ENCODE assay signal across 7 mouse cellular contexts in the genomic region with DNA sequence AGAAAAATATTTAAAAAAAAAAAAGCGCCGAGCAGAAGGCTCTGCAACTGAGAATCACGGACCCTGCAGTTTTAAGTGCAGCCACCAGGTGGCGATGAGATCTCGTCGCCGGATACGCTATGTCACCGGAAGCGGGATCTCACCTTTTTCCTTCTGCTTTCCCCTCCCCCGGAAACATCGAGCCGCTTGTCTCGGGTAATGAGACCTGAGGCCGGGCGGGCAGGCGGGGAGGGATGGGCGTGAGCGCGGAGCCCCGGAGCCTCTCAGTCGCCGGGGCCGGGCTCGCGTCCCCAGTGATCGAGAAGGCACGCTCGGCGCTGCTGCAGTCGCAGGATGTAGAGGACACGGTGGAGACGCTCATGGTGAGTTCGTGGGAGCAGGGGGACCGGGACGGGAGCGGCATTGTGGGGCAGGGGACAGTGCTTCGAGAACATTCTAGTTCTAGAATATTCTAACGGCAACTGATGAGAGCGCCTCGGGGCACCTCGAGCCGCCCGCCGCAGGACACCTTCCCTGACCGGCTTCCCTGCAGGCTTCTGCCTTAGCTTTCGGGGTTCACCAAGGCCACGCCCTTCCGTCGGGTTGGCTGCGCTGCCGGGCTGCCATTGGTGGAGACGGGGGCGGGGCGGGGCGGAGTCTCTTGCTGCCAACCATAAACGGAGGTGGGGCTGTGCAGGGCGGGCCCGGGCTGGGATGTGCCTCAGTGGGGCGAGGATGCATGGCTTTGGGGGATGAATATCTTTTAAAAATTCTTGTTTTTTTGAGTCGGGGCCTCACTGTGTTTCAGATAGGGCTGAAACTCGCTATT. TPM values are rescaled to one million over a fixed set of nuclear protein-coding genes. Genes with fewer than 3 reads are reported as not detected.
DNase-seq lines count a peak whose midpoint lies in the region; ATAC-seq lines count a peak whose summit lies in the region.

A gene (plus strand): TSS at position 164 of the 808 bp plus-strand sequence.

- intact Hi-C loops in gastrocnemius, postnatal 36 days (cut with DNase I): no loop called here
- intact Hi-C loops in left cerebral cortex, postnatal 25 days (cut with DNase I): no loop called here

- DNase-seq in adrenal gland, adult 18-20 months (ENCODE audit: low spot score in 2 of 2): peak; percentile 90
- DNase-seq in embryo, embryonic 11 days: peak; percentile 95
- DNase-seq in gastrocnemius, postnatal 36 days: peak; percentile 91 to 95
- peak; percentile 94 to 98 for DNase-seq in left cerebral cortex, postnatal 25 days (ENCODE audit: low spot score in 2 of 2)
- DNase-seq in midbrain, embryonic 10.5 days (ENCODE audit: low spot score): peak; percentile 93
- peak; percentile 97 for DNase-seq in right cerebral cortex, postnatal 4 days

- H3K36me3 ChIP-seq in intestine, embryonic 15.5 days: no peaks in the 10 kb centered on the region
- no peaks in the 10 kb centered on the region for H3K36me3 ChIP-seq in midbrain, embryonic 10.5 days

- H3K4me2 ChIP-seq in intestine, embryonic 15.5 days (replicated peaks): peak within 1 kb of the TSS; percentile 73

- peak; percentile 97 for ATAC-seq in intestine, embryonic 15.5 days

- H3K9me3 ChIP-seq in intestine, embryonic 15.5 days: no peaks in the 10 kb centered on the region
- no peaks in the 10 kb centered on the region for H3K9me3 ChIP-seq in midbrain, embryonic 10.5 days (replicated peaks)

- H3K27me3 ChIP-seq in intestine, embryonic 15.5 days (replicated peaks): no peaks in the 10 kb centered on the region
- no peaks in the 10 kb centered on the region for H3K27me3 ChIP-seq in midbrain, embryonic 10.5 days (ENCODE audit: low read depth, poor library complexity, severe bottlenecking)

- peak within 1 kb of the TSS; percentile 76 for H3K9ac ChIP-seq in intestine, embryonic 15.5 days

- under 1% methylated on average over 62 of the region's 62 CpGs for WGBS in intestine, embryonic 15.5 days
- 2% methylated on average over 62 of the region's 62 CpGs for WGBS in midbrain, embryonic 10.5 days

- peak within 1 kb of the TSS; percentile 83 for H3K4me3 ChIP-seq in intestine, embryonic 15.5 days (replicated peaks)
- H3K4me3 ChIP-seq in midbrain, embryonic 10.5 days: peak within 1 kb of the TSS; percentile 71

- H3K27ac ChIP-seq in intestine, embryonic 15.5 days: peak within 1 kb of the TSS; percentile 97
- peak within 1 kb of the TSS; percentile 88 for H3K27ac ChIP-seq in midbrain, embryonic 10.5 days (replicated peaks)

- peaks cover 5% of the 10 kb centered on the region for H3K4me1 ChIP-seq in intestine, embryonic 15.5 days (replicated peaks)
- peaks cover 10% of the 10 kb centered on the region for H3K4me1 ChIP-seq in midbrain, embryonic 10.5 days

RNA-seq across cellular contexts. Expression of the gene that starts here (rescaled TPM):
- total RNA-seq in adrenal gland, adult 18-20 months (2021): 10 to 100 TPM; 27.3 to 30.0 TPM
- total RNA-seq in gastrocnemius, postnatal 36 days (2021): 1 to 10 TPM; 7.8 to 9.2 TPM
- polyA plus RNA-seq in intestine, embryonic 15.5 days (2015; fragmentation: Nextera tagmentation; extraction: Ambion mirVana): 25.2 and 30.2 TPM in 2 replicates
- 10 to 100 TPM; 26.0 to 27.6 TPM for total RNA-seq in left cerebral cortex, postnatal 25 days (2021)
- 40.4 and 42.1 TPM in 2 replicates for polyA plus RNA-seq in midbrain, embryonic 10.5 days (2016; fragmentation: Nextera tagmentation; extraction: Ambion mirVana)

Comparison
In these comparisons a context has a peak if more than half of its experiments do, and no peak if none do; other contexts are left out.
1. Peak in every context shown above with its lines: DNase-seq, ATAC-seq, H3K4me3 ChIP-seq and H3K27ac ChIP-seq.